Mouse (Mus musculus): ENCODE measurements at regions not wholly inside any gene's neighbourhood (a gene's known extent, or its start where the extent isn't known, plus 50 kb on each side); places are given as distances from the start of the nearest gene placed in this dataset.

DNA sequence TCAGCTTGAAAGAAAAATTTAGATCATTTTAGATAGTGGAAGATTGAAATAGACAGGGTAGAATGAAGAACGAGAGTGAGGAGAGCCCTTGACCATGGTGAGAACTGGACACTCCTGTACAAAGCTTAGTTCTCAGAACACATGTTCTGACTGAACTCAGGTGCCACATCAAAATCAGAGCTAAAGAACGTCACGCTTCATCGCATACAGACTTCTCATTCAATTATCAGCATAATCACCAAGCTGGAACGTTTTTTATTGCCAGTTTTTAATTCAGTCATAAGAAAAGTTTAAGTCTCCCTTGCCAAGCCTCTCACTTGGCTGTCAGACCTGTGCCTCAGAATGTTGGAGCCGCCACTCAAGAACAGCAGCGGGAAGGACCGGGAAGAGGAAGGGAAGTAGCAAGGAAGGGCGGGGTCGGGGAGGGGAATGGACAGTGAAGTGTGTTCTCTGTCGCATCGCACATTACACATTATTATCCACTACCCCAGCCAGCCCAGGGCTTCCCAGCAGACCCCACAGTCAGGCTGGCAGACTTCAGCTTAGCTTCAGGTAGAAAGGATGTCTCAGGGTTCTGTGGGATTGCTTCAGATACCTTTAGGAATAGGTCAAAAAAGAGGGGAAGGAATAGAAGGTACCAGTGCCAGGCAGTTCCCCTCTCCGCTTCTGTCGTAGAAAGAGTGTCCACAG lies 140.1 kb upstream of the Smim15 start:
- DNase-seq (ENCODE audit: low spot score) = no peak

DNA sequence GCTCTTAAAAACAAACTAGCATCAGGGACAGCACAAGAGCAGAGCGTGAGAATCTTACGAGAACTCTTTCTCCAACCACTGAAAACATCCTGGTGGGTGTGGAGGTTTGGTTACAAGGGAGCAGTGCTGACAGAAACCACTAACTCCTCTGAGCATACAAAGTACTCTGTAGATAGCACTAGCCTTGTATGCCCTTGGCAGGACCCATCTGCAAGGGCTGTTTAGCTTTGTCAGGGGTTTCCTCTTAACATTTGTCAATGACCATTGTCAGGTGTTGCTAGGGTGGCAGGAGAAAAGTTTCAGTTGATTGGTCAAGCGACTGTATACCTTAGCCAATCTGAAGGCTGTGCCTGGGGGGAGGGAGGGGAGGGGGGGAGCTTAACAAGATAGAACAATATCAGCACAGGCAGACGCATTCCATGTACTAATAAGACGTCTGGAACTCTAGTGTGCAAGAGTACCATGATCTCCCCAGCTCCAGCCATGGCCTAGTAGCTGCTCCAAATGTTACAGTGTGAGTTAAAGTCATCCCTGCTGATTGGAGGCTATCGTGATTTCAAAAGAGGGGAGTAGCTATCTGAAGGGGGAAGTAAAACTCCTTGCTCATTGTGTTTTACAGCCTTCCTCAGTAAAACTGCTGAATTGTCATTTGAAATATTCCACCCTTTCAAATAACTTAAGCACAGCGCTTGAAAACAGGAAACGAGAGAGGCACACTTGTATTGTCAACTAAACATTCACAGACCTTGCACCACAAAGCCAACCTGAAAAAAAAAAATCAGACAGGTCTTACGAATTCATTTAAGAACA lies 140.9 kb upstream of the Smim15 start:
- DNase-seq (ENCODE audit: low spot score) = peak; percentile 24

DNA sequence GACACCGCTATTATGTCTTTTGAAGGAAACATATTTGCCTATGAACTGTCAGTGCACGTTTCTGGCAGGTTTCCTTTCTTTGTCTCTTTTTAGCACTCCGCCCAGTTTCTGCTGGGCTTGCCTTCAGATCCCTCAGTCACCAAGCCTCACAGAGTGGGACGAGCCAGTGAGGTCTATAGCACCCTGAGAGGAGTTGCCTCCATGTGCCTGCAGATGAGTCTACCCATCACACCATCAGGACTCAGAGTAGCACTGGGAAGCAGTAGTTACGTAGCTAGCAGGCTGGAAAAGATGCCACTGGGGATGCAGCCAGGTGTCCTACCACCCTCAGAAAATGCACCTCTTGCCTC lies 141.5 kb upstream of the Smim15 start:
- DNase-seq (ENCODE audit: low spot score) = no peak

DNA sequence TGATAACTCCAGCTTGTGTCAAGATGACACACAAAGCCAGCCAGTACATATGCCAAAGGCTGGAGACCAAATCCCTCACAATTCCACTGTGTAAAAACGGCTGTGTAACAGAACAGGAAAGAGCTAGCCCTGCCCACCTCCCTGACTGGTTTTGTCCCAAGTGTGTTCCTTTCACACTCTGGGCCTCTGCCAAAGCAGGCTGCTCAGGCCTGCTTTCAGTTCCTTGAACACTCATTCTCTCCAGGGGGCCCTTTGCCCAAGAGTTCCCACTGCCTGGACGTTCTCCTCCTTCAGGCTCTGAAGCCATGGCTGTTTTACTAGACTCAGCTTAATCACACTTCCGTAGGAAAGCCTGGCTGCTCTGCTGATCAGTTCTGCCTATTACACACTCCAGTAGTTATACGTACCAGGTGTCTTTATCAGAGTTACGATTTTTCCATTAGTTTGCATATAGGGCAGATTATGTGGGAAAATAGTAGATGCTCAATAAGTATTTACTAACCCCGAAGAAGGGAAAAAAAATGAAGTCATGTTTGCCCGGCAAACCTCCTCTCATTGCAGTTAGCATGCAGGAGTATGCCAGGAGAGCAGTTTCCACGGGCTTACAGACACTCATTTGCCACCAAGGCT lies 144.5 kb upstream of the Smim15 start:
- no peak for DNase-seq (ENCODE audit: low spot score)

DNA sequence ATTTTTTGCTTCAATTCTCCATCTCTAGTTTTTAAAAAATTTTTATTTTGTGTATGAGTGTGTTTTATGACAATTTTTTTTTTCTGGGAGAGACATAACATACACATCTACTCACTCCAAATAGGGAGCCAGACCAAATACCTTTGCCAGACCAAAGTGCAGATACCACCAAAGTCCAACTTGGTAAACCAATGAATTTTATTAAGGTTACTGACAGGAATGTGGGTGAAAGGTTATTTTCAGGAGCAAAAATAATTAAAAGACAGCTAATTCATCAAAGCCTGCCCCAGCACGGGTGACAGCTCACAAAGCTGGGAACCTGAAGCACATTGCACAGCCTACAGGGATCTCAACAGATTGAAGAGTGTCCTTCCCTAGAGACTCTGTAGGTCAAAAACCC lies 146.6 kb upstream of the Smim15 start:
- no peak for DNase-seq (ENCODE audit: low spot score)

DNA sequence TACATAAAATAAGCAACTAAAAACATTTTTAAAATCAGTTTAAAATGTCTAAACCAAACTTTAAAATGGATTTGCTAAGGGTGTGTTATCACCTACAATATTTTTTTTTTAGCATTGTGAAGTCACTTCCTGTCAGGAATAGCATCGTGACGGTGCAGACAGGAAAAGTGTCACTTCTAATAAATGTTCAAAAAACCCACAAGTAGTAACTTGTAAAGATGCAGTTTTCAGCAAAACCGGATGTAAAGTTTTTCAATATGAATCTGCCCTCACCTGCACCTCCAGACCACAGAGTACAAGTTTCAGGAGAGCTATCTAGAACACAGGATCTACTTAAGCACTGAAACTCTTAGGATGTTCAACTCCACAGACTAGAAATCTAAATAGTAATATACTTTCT lies 147.1 kb upstream of the Smim15 start:
- no peak for DNase-seq (ENCODE audit: low spot score)

DNA sequence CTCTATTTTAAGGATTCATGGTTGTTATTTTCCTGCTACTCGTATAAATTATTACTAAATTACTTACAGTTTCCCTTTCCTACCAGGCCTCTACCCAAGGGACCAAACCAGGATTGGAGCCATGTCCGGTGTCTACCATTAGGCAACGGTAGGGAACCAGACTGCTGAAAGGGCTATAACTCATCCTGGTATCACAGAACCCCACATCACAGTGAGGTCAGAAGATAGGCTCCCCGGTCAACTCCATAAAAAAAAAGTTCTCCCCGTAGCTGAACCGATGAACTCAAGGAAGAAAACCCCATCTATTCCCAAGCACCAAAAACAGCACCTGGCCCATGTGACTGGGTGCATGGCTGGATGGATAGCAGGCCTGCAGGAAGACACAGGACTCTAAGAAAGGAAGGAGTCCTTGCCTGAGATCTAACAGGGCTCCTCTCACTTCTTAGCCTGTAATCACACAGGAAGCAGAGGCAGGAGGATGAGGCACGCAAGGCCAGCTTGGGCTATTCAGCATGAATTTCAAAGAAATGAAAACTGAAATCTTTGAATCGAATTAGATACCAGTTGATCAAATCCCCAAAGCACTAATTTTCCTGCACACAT lies 150.6 kb upstream of the Smim15 start:
- no peak for DNase-seq (ENCODE audit: low spot score)

DNA sequence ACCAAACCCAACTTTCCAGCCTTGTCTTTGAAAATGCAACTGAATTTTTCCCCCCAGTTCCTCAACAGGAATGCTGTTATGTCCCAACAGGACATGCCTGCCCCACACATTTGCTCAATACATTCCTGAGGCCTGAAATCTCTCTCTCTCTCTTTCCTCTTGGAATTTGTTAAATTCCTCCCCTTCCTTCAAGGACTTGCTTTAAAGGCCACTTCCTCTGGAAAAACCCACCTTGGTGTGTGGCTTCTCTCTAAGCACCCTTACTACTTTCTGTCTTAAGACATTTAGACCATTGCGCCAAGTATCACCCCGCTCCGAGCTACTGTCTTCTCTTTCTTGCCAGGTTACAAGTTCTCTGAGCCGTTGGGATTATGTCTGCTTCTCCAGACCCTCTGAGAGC lies 151.2 kb upstream of the Smim15 start:
- no peak for DNase-seq (ENCODE audit: low spot score)

DNA sequence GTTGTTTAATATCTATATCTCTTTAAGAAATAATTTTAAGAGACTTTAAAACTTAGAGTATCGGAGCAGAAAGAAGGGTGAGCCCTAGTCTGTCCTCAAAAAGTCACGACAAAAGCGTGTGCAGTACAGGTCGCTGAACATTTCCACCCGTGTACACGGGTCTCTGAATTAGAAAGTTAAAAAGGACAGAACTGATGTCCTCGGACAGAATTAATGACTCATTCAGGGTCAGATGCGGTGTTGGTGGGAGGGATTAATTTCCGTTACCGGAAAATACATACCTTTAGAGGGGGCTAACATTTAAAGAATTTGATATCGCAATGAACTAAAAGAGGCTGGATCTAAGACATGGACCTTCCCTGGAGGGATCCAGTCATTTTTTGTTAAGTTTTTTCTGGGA lies 152.3 kb upstream of the Smim15 start:
- no peak for DNase-seq (ENCODE audit: low spot score)

DNA sequence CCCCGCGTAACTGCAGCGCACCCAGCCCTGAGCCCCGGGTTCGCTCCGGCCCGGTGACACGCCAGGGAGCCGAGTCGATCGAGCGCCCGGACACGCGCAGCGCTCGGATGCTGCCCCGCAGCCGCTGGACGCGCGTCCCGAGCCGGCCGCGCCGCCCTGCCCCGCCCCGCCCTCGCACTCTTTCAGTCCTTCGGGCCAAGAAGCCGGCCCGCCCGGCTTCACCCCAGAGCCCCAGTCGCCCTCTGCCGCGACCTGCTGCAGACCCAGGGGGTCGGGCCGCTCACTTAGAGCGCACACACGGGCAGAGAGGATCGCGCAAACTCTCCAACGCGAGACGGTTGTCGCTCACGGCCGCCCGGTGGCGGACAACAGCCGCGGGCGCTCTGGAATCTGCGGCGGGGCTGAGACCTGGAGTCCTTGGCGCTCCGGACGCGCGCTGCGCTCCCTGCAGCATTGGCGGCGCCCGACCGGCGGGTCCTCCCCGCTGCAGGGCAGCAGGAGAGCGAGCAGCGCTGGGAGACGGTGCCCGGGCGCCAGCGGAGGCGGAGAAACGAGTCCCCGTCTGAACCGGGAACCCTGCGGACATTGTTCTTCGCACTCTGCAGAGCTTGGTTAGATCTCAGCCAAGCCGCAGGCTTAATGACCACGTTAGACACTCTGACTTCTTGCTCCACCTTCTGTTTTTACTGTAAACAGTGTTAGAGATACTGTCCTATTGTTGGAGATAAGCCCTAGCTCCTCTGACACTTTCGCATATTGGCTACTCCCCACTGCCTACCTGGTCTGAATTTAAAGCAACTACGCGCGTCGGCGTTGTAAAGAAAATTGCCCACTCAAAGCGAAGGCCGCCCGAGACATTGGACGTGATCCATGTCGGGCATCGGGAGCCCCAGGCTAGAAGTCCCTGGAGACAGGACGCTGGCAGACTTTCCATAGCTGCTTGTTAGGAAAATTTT lies 153.1 kb upstream of the Smim15 start:
- DNase-seq (ENCODE audit: low spot score) = peak; percentile 81

DNA sequence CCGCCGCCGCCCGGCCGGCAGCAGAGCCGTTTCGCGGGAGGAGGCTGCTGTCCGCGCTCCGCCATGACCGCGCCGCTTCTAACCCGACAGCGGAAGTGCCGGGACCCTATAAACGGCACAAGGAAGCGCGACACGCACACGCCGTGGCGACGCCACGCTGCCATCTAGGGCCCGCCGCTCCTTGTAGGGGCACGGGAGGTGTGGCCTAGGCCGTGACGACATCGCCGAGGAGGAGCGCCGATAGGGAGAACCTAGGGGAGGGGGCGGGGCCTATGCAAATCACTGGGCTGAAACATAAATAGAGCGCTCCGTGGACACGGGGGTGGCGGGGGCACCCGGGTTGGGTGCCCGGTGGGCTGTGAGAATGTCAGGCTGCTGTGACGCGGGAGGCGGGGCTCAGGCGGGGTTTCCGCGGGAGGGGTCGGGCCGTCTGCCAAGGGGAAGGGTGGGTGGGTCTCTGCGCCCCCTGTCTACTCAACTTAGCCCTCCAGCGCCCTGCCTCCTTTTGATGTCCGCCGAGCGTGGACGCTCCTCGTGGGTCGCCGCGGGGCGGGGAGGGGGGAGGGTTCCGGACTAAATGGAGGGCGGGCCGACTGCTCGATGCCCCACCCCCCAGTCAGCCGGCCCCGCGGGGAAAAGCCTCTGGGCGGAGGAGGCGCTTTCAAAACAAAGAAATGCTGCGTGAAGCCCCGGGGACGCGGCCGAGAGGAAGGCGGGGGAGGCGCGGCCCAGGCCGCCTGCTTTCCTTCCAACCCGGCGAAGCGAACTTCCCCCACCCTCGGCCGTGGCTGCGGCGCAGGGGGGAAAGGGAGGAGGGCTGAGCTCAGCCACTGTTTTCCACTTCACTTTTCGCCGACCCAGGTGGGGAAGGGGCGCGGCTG lies 154.0 kb upstream of the Smim15 start:
- DNase-seq (ENCODE audit: low spot score) = peak; percentile 99

DNA sequence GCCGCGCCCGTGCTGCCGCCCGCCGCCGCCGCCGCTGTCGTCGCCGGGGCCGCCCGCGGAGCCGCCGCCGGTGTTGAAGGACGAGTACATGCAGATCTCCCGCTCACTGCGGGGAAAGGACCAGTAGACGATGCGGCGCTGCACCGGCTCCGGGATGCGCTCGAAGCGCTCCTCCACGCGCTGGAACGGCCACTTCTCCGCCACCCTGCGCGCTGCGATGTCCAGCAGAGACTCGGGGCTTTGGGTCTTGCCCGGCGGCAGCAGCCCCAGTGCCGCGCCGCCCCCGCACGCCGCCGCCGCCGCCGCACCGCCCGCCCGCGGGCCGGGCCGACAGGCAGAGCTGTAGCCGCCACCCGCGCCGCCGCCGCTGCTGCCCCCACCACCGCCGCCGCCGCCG lies 154.7 kb upstream of the Smim15 start:
- no peak for DNase-seq (ENCODE audit: low spot score)

DNA sequence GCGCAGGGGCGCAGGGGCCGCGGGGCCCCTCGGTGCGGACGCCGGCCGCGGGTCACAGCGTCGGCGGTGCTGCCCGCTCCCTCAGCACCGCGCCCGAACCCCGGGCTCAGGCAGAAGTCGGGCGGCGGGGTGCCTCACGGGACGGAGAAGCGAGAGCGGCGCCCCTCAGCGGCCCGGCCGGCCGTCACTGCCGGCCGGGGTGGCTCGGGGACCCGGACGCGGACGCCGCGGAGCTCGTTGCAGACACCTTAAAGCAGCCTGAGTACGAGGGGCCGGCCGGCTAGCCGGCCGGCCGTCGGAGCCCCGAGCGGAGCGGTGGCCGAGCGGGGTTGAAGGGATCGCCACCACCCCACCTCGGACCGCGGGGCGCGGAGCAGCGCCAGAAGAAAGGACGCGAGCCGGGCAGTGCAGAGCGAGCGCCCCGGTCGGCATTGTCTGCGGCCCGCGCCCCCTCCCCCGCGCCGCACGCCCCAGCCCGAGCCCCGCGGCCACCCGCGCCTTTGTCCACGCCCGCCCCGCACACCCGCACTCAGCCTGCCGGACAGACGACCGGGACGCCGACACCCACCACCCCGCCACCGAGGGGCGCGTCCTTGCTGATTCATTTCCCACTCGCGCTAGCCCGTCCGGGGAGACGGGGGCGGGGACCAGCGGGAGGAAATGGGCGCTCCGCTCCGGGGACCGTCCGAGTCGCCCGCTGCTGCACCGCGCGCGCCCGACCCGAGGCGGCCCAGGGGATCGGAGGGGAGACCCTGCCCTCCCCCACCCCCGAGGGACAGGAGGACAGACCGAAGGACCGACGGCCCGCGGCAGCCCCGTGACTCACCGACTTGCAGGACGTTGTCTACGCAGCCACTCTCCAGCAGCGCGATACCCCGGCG lies 155.4 kb upstream of the Smim15 start:
- DNase-seq (ENCODE audit: low spot score) = peak; percentile 56

DNA sequence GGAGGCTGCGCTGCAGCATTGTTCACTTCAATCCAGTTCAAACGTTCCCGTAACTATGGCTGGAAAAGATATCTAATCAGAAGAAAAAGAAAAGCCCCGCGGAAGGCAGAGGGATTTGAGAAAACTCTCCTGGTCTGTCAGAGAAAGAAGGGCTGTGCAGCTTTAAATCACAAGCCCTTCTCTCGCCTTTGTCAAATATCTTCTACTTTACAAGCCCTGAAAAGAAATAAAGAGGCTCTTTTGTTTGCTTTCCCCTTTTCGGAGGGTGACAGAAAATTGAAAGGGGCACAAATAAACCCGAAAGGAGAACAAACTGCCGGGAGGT lies 156.1 kb upstream of the Smim15 start:
- DNase-seq (ENCODE audit: low spot score) = peak; percentile 26

DNA sequence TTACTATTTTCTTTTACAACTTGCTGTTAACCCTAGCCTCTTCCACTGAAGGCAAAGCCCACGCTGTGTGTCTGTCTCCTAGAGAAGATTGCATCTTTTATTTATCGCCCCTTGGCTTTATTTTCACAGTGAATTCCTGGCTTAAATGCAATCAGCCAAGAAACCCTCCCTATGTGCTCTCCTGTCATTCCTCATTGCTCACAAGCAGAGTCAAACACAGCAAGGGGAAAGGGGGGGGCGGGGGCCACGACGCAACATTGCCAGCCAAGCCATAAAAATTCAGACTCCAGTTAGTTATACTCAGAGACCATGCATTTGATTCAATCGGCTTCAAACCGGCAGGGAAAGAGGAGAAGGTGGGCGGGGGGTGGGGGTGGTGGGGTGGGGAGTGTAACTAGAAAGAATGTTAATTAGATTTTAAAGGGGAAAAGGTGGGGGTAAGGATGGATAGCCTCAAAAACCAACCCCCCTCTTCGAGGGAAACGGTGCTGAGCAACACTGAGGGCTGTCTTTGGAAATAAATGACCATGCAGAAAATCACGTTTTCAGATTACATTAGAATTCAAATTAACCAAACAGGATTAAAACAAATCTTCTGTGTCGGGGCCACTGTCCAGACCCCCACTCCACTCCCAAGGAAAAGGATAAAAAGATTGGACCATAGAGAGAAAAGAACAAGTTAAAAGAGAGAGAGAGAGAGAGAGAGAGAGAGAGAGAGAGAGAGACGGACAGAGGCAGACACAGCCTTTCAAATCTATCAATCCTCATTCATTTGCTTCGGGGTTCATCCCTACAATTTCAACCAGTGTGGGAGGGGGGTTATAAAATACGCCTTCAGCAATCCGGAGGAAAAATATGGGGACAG lies 156.6 kb upstream of the Smim15 start:
- DNase-seq (ENCODE audit: low spot score) = peak; percentile 12

DNA sequence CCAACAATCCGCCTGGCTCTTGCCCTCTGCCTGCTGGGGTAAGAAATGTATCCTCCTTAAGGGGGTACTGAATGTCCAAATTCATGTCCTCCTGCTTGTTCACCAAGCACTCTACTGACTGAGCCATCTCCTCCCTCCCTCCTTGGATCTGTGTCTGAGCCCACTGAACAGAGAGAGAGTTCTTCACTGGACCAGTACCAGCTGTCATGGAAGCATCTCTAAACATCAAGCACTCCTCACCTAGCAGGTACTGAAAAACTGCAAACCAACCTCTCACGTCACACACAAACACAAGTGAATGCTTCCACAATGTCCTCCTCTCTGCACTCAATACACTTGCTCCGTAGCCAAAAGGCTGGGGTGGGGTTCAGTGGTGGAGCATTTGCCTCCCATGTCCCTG lies 159.4 kb upstream of the Smim15 start:
- DNase-seq (ENCODE audit: low spot score) = no peak

DNA sequence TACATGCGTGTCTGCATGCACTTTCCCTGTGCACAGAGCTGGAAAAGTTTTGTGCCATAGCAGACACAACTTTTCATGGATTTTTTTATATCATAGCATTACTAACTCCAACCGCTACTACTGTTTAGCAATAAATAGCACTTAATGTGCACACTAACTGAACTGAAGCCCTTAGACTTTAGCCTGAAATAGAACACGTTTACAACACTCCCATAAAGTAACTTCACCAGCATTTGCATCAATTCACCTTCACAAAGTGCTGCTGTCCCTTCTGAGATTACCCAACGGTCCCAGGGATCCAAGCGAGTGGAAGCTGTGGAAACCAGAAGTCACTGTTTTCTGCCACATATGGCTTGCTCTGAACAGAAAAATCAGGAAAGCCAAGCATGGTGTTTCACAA lies 161.9 kb upstream of the Smim15 start:
- DNase-seq (ENCODE audit: low spot score) = no peak

DNA sequence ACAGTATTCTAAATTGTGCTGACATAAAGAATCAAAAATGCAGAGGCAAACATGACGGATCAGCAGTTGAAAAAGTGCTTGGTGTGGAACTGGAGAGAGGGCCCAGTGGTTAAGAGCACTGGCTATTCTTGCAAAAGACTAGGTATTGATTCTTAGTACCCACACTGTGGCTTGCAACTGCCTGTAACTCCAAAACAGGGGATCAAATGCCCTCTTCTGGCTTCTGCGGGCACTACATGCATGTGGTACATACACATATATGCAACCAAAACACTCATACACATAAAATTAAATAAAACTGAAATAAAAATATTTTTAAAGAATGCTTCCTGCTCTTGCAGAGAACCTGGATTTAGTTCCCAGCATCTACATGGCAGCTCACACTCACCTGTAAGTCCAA lies 163.7 kb upstream of the Smim15 start:
- DNase-seq (ENCODE audit: low spot score) = no peak

DNA sequence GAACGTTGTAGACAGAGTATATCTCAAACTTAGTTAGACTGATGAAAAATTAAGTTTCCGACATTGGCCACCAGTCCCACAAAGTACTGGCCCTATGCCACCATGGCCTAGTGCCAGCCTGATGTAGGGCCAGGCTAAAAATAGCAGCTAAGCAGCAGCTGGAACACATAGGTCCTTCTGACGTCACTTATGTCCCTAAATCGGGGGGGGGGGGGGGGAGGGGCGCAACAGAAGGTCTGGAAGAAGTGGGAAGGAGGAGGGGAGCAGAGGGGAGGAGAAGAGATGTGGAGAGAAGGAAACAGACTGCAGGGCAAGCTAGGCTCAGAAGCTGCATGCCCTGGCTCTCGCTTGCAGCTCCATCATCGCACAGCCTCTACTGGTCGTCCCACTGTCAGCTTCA lies 164.7 kb upstream of the Smim15 start:
- DNase-seq (ENCODE audit: low spot score) = no peak
